Mouse (Mus musculus) mature B cell (primary cell): ENCODE measurements around the gene Soga1.

ENCODE experiments used
- in situ Hi-C: fragments of 300-500 bp; cut with MboI; formaldehyde crosslinking; loops from 2 replicates; pipeline ENCODE4 v1.14.3; 2019

The Soga1 gene

DNA sequence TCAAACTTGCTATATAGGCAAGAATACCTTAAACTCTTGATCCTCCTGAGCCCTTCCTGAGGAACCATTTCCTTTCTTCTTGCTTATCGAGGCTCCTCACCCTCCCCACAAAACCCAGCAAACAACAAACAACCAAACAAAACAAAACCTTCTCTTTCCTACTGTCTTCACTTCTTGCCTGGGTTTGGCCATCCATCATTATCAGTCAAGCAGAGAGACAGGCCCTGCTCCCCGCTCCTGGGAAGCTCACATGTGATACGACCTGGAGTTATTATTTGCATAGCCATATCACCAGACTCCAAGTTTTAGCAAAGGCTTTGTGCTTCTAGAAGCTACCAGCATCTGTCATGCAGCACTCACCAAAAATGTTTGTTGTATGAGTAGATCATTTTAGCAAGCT is 91.7 kb downstream of the Soga1 start:
- in situ Hi-C loops = no loop called here

DNA sequence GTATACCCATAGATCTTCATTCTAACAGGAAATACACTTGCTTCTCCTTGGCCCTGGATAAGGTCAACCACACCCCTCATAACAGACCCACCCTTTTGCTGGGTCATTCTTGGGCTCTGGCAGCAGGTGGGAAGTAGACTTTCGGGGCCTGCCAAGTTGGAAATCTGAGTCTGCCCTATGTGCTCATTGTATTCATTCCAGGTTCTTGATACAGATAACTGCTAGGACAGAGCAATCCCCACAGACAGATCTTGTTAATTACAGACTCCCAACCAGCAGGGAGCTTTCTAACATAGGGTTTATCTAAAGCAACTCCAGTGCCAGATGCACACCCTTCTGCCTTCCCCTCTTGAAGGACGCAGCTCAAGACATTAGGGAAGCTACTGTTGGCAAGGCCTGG is 96.2 kb downstream of the Soga1 start:
- in situ Hi-C loops = no loop called here

DNA sequence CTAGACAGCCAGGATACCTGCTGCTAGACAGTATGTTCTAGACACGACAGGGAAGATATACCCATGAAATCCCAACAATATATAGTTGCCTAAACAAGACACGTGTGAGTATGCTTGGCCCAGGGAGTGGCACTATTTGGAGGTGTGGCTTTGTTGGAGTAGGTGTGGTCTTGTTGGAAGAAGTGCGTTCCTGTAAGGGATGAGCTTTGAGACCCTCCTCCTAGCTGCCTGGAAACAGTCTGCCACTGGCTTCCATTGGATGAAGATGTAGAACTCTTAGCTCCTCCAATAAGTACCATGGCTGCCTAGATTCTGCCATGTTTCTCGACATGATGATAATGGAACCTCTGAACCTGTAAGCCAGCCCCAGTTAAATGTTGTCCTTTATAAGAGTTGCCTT is 97.8 kb downstream of the Soga1 start:
- in situ Hi-C loops = no loop called here

DNA sequence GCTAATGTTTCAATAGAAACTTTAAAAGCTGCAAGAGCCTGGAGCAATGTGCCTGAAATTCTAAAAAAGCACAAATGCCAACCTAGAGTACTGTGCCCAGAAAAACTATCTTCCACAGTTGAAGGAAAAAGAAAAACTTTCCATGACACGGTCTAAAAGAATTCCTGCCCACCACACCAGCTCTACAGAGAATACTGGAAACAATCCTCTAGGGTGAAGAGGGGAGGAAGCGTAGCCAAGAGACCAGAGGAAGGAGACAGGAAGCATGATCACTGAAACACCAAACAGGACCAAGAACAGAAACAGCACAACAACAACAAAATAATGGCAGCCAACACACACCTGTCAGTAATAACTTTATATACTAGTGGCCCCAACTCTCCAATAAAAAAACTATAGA is 99.0 kb downstream of the Soga1 start:
- in situ Hi-C loops = no loop called here

DNA sequence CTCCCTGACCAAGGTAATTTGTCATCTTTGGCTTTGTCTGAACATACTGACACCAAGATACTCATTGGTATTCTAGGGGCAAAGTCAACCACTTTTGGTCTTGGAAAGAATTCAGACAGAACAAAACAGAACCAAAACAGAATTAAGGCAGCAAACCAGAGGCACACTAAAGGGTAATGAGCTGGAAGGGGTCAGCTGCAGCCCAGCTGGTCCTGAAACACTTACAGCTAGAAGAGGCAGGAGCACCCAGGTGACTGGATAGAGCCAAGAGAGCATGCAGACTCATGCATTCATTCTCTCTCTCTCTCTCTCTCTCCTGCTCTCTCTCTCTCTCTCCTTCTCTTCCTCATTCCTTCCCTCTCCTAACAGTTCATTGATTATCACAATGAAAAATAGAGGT is 102.3 kb downstream of the Soga1 start:
- in situ Hi-C loops = no loop called here

DNA sequence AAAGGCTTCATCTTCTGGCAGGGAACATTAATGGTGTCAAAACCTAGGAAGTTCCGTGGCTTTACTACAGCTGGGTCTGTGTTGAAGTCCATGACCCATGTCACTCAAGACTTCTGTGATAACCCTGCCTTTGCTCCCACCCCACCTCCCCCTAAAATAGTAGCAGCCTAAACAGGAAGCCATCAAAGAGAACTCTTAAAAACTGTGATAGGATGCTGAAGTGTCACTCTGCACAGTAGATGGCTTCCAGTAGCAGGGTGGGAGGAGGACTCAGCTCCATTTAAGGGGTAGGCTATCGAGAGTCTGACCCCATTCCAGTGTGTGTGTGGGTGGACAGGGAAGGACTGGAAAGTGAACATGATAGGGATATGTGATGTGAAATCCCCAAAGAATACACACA is 104.1 kb downstream of the Soga1 start:
- in situ Hi-C loops = no loop called here

DNA sequence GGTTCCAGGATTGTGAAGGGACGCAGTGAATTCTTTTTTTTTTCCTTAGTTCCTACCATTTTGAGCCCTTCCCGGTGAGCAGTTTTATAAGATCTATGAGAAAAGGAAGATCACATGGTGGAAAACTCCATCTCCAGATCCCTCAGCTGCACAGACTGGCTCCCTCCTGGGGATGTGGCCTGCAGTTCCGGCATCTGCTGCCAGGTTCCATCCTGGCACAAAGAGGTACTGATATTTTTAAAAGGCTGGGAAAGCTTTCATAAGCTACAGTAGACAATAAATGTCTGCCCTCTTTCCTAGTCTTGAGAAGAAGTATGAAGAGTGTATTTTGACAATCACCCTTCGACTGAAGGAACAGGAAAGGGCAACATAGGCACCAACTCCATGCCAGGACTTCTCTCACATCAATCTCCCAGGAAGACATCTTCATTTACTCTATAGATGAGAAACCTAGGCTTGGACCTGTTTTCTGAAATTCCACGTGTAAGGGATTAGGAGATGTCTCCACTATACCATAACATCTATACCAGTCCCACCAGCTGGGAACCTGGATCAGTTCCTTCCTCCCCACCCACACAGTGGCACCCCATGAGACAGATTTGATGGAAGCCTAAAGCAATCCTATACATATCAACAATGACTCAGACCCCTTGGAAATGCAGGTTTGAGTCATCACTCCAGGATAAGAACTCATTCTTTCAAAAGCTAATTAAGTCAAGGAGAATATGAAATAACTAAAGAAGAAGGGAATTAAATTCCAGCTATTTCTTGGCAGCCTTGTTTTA is 105.5 kb downstream of the Soga1 start:
- in situ Hi-C loops = no loop called here

DNA sequence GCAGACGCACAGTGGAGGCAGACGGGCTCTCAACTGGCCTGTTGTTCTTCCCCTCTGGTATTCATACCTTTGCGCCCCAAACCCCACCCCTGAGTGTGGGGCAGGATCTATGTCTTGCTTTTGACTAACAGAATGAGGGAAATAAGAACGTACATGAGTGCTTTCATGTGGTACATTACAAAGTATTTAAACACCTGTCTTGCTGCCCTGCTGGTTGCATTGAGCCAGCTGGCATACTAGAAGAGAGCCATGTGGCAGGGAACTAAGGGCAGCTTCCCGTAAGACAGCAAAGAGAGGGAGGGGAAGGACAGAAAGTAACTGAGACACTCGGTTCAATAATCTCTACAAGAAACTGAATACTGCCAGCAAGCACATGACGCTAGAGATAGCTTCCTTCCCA is 108.8 kb downstream of the Soga1 start:
- in situ Hi-C loops = no loop called here

DNA sequence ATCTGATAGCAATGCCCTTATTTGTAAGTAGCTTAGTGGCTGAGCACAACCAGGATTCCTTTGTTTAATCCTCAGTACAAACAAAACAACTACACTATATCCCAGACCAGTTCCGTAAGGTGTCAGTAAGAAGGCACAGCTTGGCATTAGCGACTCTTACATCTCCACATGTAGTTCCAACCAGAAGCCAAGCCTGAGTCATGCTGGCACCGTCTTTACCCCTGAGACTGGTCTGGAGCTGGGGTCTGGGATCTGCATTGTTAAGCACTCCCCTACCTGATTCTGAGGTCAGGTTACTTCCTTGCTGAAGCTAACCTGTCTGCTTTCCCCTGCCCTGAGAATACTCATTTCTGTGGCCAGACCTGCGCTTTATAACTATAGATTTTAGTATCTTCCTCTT is 110.6 kb downstream of the Soga1 start:
- in situ Hi-C loops = no loop called here

DNA sequence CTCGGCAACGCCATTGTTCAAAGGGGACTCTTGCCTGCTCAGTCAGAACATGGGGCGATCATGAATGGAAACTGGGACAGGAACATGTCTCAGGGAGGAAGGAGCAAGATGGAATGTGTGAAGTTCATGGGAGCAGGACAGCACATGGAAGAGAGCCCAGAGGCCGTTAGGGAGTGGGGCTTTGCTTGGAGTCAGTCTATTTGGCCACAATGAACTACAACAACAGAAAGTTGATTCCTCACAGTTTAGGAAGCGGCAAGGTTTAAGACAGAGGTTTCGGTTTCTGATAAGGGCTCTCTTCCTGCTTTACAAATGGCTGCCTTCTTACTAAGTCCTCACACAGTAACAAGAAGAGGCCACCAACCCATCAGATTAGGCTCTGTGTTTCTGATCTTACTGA is 111.7 kb downstream of the Soga1 start:
- in situ Hi-C loops = no loop called here
